Mouse (Mus musculus) mesoderm, embryonic 11.5 days (tissue): ENCODE measurements around the gene Etv5.

ENCODE experiments used
- DNase-seq: peaks from one replicate; pipeline ENCODE4 v3.0.0-alpha.2; 2012; ENCODE audit warnings: low read depth, low spot score

The Etv5 gene

DNA sequence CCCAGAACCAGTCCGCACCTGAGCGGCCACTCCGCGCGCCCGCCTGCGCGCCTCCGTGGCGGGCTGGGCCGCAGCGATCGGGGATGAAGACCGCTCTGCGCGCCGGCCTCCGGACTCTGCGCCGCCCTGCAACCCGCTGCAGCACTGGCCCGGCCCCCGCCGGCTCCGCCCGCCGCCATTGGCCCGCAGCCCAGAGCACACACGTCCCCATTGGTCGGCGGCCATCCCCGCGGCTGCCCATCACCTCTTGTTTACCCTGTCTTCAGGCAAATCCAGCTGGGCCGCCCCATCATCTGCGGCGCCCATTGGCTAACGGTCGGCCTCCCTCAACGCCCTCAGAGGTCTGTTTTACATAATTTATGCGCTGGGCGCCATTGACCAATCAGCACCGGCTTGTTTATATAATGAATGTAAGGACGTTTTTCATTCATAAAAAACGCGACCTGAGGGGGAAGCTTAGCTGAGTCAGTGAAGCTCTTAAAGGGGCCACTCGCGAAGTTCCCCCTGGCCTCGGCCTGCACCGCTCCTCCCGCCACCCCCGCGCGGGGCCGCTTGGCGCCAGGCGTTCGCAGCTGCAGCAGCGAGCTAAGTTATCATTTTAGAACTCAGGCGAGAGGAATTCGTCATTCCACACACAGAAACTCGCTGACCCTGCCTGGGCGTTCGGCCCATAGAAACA lies at the start of gene Etv5:
Gene Etv5, minus strand, starts transcription at position 221 of the 679 bp plus-strand sequence.
- DNase-seq: peak; percentile 99

DNA sequence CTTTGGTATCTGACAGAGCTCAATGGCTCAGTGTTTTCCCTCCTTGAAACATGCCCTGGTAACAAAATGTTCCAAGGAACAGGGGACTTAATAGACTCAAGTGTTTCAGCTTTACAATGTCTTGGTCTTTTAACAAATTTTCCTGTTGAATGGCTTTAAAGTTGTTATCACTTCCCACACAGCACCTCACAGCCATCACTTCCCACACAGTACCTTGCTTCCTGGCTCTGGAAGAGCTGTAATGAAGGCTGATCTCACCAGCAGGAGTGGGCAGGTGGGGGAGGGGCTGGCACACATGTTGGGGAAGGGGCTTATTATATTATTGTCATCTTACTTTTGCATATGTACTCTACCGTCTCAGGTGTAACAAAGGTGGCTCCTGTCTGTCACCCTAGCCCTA lies 44.4 kb upstream of the Etv5 start:
- no peak for DNase-seq

DNA sequence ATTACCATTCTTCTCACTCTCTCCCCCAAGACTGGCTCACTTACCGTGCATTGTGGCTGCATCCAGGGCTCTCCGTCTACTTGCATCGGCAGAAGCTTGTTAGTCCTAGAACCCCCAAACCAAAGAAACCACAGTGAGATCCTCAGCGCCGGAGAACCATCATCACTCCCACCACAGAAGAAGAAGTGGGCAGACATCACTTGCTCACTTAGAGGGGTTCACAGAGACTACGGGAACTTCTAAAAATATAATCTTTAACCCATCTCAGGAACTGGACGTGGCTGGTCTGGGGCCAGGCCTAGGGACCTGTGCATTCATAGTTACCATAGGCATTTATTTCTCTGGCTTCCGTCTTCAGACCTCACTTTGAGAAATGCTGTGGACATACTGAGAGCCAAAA lies 39.8 kb upstream of the Etv5 start:
- no peak for DNase-seq

DNA sequence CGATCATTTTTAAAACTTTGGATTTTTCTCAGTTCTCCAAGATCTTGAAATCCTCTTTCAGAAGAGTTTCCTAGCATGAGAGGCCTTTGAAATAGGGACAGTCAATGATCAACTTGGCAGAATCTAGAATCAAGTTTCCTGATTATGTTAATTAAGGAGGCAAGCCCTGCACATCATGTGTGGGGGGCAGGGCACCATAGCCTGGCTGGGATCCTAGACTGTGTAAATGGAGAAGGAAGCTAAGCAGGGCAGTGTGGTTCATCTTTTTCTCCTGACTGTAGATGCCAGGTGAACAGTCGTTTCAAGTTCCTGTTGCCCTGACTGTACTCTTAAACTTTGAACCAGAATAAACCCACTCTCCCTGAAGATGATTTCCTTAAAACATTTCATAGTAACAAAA lies 32.2 kb upstream of the Etv5 start:
- DNase-seq: no peak

DNA sequence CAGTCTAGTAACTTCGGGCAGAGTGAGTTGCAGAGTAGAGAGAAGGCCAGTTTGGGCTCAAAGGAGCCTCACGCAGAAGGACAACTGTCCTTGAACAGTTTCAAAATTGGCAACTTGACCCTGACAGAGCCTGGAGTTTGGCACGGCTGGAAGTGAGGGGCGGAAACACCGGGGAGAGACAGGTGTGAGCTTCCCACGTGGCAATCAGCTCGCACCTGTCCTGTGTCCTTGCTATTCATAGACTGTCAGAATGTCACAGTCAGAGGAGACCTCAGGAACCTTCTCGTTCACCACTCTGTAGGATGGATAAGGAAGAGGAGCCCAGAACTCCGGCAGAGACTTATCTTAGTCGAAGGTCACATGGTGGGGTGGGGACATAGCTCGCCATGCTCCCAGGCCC lies 29.9 kb upstream of the Etv5 start:
- DNase-seq: no peak

DNA sequence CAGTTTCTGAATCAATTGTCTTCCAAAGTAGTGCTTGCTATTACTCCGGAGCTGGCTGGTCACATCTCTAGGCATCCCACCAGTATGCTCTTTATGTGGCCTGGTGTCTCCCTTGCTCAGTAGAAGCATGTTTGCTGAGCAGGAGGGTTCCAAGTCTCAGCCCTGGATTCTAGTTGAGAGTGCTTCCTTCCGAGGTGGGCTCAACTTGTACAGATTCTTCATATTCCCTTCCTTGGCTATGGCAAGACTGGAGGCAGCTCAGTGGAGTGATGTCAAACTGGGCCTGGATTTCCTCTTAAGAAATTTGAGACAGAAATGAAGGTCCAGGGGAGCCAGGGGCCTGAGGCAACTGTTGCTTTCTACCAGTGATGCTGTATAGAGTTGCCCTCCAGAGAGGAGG lies 27.6 kb upstream of the Etv5 start:
- no peak for DNase-seq

DNA sequence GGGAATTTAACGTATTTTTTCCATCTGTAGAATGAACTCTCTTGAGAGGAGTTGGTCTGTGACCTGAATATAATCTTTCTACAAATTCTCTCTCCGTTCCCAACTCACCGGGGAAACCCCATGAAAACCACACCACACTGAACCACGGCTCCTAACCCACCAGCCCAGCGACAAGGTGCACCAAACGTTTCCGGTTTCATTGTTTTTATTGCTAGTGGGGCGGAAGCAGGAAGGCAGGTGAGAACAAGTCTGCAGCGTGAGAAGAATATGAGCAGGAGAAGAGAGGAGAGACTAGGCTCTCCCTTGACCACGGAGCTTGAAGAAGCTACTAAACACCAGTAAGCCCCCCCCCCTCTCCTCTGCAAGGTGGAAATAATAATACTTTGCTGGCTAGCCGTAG lies 26.9 kb upstream of the Etv5 start:
- DNase-seq: no peak

DNA sequence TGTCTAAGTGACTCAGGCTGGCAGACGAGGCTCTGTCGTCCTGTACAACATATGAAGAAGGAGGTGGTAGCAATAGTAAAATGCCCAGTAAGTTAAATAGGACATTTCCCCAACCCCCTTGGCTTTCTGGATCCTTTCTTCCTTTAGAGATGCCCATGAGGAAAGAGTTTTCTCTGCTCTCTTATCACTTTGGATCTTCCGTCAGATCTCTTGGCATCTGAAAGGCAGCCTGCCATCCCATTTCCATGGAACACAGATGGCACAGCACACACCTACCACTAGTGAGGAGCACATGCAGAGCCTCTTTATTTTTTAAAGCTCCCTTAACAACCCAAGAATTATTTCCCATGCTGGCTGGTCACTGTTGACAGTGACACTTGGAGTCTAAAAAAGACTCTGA lies 22.7 kb upstream of the Etv5 start:
- no peak for DNase-seq

DNA sequence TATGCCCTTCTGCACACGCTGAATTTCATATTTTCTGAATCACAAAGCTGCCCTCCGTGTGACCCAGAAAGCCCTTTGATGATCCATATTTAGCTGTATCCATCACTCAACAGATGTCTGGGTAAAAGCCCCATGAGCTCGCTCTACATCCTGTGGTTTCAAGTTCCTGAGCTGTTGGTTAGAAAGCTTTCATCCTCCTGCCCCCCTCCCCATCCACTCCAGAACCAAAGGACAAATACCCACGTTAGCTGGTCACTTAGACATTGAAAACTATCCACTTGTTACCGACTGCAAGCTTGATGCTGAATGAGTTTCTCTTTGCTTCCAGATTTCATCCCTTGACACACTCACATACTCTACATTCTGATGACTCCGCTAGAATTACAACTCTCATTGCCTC lies 22.2 kb upstream of the Etv5 start:
- no peak for DNase-seq

DNA sequence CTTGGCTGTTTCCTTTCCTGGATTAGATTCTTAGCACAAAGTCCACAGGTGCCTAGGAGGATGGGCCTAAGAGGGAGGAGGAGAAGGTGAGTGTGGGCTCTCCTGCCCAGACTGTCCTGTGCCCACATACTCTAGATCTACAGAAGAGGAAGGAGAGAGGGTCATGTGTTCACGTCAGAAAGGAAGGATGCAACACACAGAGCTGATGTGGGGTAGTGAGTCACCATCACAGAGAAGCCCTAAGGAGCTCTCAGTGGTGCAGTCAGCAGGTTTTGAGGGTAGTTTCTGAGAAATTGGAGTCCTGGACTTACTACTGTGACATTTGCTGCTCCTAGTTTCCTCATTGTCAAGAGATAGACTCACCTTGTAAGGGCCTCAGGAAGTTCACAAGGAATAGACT lies 21.4 kb upstream of the Etv5 start:
- DNase-seq: no peak

DNA sequence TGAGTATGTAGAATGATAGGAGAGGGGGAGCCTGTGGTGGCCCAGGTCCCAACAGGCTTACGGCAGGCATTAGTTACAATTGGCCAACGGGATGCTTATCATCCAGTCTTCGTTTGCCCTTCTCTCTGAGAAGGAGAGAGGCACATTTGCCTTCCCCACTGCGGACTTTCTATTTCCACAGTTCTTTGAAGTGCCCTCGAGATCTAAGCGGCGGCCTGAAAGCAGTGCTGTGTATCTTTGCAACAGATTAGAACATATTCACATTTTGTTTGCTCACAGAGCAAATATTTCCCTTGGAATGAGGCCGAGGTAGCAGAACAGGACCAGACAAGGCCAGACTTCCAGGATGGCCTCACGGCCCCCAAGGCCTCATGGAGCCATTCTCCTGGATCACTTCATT lies 12.6 kb upstream of the Etv5 start:
- DNase-seq: no peak

DNA sequence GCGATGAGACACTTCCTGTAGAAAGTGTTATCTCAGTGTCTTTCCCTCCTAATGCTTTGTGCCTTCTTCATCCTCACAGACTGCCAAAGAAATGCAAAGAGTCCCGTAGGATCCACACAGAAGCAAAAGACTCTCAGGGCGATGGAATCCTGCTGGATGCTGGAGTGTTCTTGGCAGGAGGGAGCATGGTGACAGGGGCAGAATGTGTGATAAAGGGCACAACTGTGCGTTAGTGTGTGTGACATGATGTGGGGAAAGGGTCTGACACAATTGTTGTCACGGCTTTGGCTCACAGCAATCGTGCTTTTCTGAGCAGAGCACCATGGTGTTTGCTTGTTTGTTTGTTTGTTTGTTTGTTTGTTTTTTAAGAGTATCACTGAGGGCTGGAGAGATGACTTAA lies 8.6 kb upstream of the Etv5 start:
- DNase-seq: no peak

DNA sequence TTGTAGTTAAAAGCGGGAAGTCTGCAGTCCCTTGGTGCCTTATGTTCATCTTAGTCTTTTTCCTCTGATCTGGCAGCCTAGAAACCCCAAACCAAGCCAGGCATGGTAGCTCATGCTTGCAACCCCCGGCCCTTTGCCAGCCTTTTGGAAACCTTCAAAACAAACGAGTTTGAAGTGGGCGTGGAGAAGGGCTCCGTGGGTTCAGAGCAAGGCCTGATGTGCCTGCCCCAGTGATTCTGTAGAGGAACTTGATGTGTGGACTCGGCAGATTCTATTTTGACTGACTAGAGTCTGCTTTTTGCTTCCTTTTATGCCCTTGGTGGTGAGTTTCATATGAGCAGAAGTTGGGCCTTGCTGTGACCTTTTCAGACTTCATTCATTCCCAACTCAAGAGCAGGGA lies 5.3 kb upstream of the Etv5 start:
- DNase-seq: no peak

DNA sequence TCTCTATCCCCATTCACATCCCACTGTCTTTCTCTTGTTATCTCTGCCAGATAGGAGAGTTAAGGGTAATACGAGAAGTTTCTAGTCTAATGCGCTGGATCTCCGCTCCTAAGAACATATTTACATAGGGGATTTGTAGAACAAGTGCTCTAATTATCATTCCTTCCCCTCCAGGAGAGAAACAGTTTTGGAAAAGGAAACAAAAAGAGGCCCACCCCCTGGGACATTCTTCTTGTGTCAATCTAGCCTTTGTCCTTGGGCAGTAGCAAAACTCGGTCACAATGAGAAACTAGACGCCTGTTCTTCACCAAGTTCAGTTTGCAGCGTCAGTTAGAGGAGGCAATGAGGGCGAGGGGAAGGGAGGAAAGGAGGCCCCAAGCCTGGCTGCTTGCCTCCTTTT lies 2.7 kb upstream of the Etv5 start:
- no peak for DNase-seq

DNA sequence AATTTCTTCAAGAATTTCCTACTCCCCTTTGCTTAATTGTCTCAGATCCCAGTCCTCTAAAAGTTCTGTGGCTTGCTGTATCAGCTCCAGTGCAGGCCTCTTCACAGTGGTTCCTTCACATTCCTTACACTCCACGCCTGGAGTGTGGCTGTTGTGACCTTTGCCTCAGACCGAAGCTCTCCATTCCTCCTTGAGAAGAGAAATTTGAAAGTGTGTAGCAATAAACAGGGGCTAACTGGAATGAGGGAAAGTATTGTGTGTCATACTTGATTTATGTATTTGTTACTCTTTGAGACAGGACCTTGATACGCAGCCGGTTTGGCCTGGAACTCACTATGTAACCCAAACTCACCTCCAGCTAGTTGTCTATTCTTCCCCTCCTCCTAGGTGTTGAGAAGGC lies 1.8 kb upstream of the Etv5 start:
- no peak for DNase-seq

DNA sequence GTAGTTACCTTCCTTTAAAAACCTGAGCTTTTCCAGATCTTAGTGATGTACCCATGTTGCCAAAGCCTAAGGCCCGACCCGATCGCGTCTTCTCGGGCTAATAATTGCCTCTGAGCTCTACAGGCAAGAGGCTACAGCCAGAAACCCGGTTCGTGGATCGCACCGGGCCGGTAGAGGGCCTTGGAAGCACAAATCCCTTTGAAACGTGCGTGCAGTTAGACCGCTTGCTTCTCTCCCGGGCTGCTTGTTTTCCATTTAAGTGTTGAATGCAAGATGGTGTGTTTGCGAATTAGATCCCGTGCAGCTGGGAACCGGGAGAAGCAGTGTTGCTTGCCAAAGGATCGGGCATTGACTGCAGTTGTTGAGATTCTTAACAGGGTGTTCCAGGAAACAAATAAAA lies 750 bp upstream of the Etv5 start:
- DNase-seq: peak; percentile 53

DNA sequence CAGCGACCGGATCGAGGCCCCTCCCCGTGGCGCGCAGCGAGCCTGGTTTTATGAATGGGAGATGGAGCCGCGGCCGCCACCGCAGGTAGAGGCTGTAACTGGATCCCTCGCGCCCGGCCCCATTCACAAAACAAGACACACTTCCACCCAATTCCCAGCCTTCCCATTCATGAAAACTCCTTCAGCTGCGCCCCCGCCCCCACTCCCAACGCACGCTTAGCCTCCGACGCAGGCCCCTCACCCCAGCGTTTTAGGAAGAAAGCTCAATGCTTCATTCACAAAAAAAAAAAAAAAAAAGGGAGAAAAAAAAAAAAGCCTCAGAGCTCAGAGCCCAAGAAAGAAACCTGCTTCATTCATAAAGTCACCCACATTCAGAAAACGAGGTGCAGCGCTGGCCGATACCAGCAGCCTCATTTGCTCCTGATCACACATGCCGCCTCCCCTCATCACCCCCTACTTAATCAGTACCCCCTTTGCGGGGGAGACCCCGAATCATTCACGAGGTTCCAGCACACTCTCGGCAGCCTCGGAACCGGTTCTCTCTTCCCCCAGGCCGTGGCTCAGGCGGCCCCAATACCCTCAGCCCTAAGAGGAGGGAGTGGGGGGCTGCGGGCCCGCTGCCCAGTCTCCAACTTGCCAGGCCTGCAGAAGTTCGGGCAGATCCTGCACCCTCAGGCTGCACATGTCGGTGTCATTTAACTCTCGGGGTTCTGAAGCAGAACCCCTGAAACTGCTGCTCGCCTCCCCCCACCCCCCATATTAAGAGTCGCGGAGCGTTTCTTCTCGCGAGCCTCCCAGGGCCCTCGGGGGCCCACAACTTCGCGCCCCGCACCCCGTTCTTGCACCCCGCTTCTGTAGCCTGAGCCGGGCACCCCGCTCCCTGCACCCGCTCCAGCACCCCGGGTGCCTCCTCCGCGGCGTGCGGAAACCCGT lies 812 bp downstream of the Etv5 start:
- DNase-seq: peak; percentile 89

DNA sequence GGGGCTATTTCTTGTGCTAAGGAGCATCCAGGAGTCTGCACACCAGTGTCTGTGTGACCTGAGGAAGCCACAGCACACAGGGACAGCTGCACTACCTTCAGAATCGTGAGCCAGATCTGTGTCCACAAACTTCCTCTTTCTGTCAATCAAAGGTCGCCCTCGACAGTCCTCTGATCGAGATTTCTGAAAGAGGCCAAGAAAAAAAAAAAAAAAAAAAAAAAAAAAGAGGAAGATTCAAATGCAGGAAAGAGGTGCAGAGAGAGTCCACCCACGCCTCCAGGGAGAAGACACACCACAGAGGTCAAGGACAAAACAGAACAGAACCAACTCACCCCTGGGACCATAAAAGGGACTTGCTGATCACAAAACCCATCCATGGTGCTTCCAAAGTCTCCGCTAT lies 3.4 kb downstream of the Etv5 start:
- no peak for DNase-seq

DNA sequence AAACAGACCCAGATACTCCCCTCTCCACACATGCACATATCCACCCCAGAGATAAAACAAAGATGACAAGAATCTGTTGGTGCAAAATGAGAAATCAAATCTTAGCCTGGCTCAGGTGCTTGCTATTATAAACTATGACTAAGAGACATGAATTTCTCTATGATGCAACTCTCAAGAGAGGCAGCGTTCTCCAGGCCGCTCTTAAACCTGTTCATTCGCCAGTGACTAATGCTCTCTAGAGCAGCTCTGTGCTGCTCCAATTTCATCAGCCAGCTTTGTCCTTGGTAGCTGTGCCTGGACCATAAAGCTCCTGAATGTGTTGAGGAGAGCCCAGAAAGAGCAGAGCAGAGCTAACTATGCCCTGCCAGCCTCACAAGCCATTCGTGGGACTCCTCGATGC lies 5.0 kb downstream of the Etv5 start:
- DNase-seq: no peak

DNA sequence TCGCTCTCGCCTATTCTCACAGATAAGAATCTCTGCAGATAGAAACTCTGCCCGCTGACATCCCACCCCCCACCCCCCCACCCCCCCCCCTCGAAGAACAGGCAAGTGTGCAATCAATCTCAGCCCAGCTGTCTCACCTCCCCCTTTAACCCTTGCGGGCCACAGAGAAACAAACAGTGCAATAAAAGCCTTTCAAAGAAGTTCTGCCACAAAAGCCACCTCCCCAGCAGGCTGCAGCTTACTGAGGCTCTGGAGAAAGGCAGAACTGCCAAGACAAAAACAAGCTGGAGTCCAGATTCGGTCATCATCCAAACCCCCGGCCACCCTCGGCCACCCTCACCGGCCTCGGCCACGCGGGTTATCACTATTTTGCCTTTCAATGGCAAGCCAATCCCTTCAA lies 5.6 kb downstream of the Etv5 start:
- peak; percentile 41 for DNase-seq

DNA sequence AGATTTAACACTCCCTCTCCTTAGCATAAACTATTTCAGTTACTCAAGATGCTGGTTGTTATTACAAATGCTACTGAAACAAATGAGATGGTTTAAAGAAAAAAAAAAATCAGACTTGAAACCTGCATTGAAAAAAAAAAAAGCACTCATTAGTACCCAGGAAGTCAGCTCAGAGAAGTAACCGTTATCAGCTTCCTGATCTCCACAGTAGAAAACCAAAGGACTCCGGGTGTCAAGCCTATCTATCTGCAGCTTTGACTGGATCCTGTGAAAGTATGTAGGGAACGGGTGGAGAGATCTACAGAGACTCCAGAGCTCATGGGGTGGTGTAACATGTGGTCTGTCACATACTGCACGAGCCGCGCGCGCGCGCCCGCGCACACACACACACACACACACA lies 7.7 kb downstream of the Etv5 start:
- no peak for DNase-seq

DNA sequence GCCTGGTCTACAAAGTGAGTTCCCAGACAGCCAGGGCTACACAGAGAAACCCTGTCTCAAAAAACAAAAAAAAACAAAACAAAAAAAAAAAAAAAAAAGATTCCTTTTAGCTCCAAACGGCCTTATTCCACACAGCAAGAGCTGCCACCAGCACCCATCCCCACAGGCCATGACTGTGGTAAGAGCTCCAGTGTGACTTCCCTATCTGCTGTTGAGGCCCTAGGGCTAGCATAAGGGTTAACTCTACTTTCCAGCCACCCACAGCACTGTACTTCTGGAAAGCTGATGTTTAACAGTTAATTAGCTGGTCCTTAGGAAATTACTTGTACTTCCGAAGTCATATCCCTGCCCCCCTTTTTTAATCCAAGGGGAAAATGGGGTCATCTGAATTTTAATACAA lies 8.2 kb downstream of the Etv5 start:
- DNase-seq: no peak

DNA sequence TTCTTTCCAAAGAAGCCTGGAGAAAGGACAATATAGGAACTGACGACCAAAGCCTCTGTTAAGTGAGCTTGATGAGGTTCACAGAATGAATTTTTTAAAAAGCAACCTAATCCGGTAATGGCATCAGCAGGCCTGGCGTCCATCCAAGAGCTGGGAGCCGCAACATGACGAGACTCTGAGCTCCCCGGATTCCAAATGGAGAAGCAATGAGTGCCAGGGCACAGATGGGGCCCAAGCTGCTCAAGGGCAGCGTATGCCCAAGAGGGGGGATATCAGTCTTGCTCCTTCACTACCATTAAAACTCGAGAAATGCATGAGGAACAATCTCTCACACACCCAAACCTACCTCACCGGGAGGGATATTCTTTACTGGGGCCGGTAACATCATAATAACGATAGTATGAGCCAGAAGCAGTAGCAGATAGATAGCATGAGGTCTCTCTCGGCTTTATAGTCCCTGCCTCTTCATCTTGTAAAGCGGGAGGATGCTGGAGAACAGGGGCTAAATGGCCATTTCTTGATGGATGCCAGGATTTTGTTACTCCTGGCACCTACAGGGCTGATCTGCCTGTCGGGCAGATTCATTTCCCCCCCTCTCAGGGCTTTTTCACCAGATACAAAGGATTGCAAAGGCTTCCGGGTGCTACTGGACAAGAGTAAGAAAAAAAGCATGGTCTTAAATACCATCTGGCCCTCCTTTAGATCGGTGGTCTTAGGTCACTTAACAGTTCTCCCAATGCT lies 9.1 kb downstream of the Etv5 start:
- no peak for DNase-seq
